Mouse (Mus musculus) brown adipose tissue, adult 24 weeks (tissue): ENCODE data around the gene Dlec1. TPM values are rescaled to one million over a fixed set of nuclear protein-coding genes. Genes with fewer than 3 reads are reported as not detected.
A peak's percentile ranks its signal among the peaks of the same experiment; 100 is the strongest.

Source experiments
- H3K27ac ChIP-seq: fragments of 200-500 bp; replicated peaks from 2 replicates; pipeline ENCODE4 v1.5.1; 2012; ENCODE audit warnings: low read depth, mild to moderate bottlenecking, low read length
- H3K4me1 ChIP-seq: fragments of 200-500 bp; 2 replicates; pipeline ENCODE4 v1.6.1; 2012; ENCODE audit warnings: low read length, mixed read lengths; ENCODE audit not compliant: control insufficient read depth, insufficient read depth, insufficient read length
- H3K4me3 ChIP-seq: fragments of 200-500 bp; 2 replicates; pipeline ENCODE4 v1.5.1; 2012; ENCODE audit warnings: low read depth, mild to moderate bottlenecking, low read length, moderate library complexity; ENCODE audit not compliant: insufficient read depth
- polyA plus RNA-seq: library from polyadenylated mRNA; stranded (reverse); fragments of >200 nt; gene quantifications from 2 replicates; pipeline ENCODE4 v1.2.4, GENCODE M21; 2012; ENCODE audit not compliant: missing spikeins, insufficient read depth, insufficient read length

Dlec1 gene
- polyA plus RNA-seq, 1 experiment = 1.4 TPM

GRCm38 (mm10) chr9:119102783-119103113, 470 bp downstream of the Dlec1 start:
- H3K4me1 ChIP-seq = no peaks in the 10 kb centered on the region
- no peak overlapping the region for H3K27ac ChIP-seq
- peak overlapping the region; percentile 77 for H3K4me3 ChIP-seq

- no peak overlapping the region for H3K27ac ChIP-seq
- H3K4me1 ChIP-seq = no peaks in the 10 kb centered on the region
- no peak overlapping the region for H3K4me3 ChIP-seq
These were observed 5.3 kb downstream of the Dlec1 start for GRCm38 (mm10) chr9:119107566-119107965.

- no peak overlapping the region for H3K4me3 ChIP-seq
- H3K27ac ChIP-seq = no peak overlapping the region
- no peaks in the 10 kb centered on the region for H3K4me1 ChIP-seq
These were observed 7.5 kb downstream of the Dlec1 start for GRCm38 (mm10) chr9:119109685-119110353.

- H3K27ac ChIP-seq = 0 out of 2 replicates have a peak overlapping the region, but pooled peaks have one; percentile 5
These were observed 8.4 kb downstream of the Dlec1 start for GRCm38 (mm10) chr9:119110640-119111039.

GRCm38 (mm10) chr9:119114911-119115310, 12.6 kb downstream of the Dlec1 start:
- H3K4me3 ChIP-seq = no peak overlapping the region
- H3K4me1 ChIP-seq = no peaks in the 10 kb centered on the region
- no peak overlapping the region for H3K27ac ChIP-seq

More at GRCm38 (mm10) chr9:119110640-119111039, 8.4 kb downstream of the Dlec1 start:
- Histone ChIP-seq H3K4me1 (no peaks in the 10 kb centered on the region), H3K4me3 (no peak overlapping the region)

- no peak overlapping the region for H3K27ac ChIP-seq
- H3K4me3 ChIP-seq = no peak overlapping the region
- H3K4me1 ChIP-seq = no peaks in the 10 kb centered on the region
These were observed 17.3 kb downstream of the Dlec1 start for GRCm38 (mm10) chr9:119119409-119120167.

- no peak overlapping the region for H3K27ac ChIP-seq
- no peak overlapping the region for H3K4me3 ChIP-seq
- H3K4me1 ChIP-seq = no peaks in the 10 kb centered on the region
These were observed 17.9 kb downstream of the Dlec1 start for GRCm38 (mm10) chr9:119120168-119120560.

GRCm38 (mm10) chr9:119122596-119123369, 20.5 kb downstream of the Dlec1 start:
- Histone ChIP-seq H3K4me1 (no peaks in the 10 kb centered on the region), H3K27ac (no peak overlapping the region), H3K4me3 (no peak overlapping the region)

GRCm38 (mm10) chr9:119128436-119129181, 26.3 kb downstream of the Dlec1 start:
- Histone ChIP-seq H3K4me3 (no peak overlapping the region), H3K4me1 (no peaks in the 10 kb centered on the region), H3K27ac (no peak overlapping the region)

GRCm38 (mm10) chr9:119130692-119131091, 28.4 kb downstream of the Dlec1 start:
- Histone ChIP-seq H3K27ac (no peak overlapping the region), H3K4me1 (no peaks in the 10 kb centered on the region), H3K4me3 (no peak overlapping the region)

GRCm38 (mm10) chr9:119138836-119139235, 36.6 kb downstream of the Dlec1 start:
- Histone ChIP-seq H3K4me1 (no peaks in the 10 kb centered on the region), H3K4me3 (no peak overlapping the region), H3K27ac (no peak overlapping the region)

GRCm38 (mm10) chr9:119142066-119142465, 39.8 kb downstream of the Dlec1 start:
- Histone ChIP-seq H3K27ac (no peak overlapping the region), H3K4me3 (no peak overlapping the region), H3K4me1 (no peaks in the 10 kb centered on the region)

GRCm38 (mm10) chr9:119143372-119143771, 41.1 kb downstream of the Dlec1 start:
- no peak overlapping the region for H3K4me3 ChIP-seq

GRCm38 (mm10) chr9:119144696-119145095, 42.4 kb downstream of the Dlec1 start:
- Histone ChIP-seq H3K4me1 (no peaks in the 10 kb centered on the region), H3K27ac (no peak overlapping the region), H3K4me3 (no peak overlapping the region)

More at GRCm38 (mm10) chr9:119143372-119143771, 41.1 kb downstream of the Dlec1 start:
- H3K27ac ChIP-seq = no peak overlapping the region
- H3K4me1 ChIP-seq = no peaks in the 10 kb centered on the region

GRCm38 (mm10) chr9:119145137-119145536, 42.9 kb downstream of the Dlec1 start:
- Histone ChIP-seq H3K4me1 (no peaks in the 10 kb centered on the region), H3K27ac (no peak overlapping the region), H3K4me3 (no peak overlapping the region)
